Mouse (Mus musculus): ENCODE measurements at regions not wholly inside any gene's neighbourhood (a gene's known extent, or its start where the extent isn't known, plus 50 kb on each side); places are given as distances from the start of the nearest gene placed in this dataset.

DNA sequence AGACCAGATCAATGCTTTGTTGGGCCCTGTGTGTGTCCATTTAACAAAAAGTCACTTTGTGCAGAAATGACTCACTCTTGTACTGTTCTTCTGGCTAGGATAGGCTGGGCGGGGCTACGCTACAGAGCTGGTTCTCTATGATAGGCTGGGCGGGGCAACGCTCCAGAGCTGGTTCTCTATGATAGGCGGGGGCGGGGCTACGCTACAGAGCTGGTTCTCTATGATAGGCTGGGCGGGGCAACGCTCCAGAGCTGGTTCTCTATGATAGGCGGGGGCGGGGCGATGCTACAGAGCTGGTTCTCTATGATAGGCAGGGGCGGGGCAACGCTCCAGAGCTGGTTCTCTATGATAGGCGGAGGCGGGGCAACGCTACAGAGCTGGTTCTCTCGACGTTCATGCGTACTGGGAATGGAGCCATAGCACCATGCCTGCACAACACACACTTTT, 80.6 kb upstream of the Ipo5 start:
- DNase-seq: peak; percentile 63

DNA sequence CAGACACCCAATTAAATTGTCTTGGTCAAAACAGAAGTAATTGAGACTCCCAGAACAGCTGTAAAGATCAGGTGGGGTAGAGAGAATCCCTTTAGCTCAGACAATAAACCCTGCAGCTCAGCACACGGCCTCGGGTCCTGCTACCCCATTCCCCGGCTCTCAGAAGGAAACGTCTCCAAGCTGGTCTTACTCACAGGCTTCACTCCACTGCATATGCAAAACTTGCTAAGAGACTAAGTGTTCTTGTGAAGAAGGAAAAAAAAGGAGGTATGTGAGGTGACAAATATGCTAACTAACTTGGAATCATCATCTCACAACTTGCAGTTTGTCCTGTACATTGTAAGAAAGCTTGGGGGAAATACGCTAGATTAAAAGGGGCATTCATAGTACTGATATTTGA, 79.6 kb upstream of the Ipo5 start:
- no peak for DNase-seq

DNA sequence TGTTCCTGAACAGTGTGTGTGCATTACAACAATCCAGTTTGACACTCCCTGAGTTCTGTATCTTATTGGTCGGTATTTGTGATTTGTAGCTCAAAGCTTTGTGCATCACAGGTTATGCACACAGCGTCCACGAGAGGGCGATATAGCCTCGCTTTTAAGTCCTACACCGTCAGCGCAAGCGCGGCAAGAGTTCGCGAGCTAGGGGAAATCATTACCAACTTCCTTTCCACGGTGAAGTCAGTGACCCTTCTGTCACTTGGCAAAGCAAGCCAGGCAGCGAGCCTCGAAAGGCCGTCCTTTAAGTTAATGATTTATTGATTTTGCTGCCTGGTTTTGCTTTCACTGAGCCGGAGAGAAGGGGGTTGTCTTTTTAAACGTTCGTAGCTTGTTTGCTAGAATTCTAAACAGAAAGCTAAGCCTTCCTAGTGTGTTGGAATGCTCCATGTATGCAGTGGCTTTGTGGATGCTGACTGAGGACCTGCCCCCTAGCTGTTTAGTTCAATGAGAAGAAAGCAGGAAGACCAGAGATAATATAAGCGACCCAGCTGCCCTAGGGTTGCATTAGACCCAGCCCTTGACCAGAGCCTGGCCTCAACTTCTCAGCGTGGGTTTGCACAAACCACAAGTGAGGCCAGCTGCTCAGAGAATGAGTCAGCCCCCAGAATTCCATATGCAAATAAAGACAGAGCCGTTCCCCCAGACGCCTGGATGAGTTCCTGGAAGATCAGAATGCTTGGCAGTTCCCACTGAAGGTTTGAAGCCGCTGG, 79.0 kb upstream of the Ipo5 start:
- peak; percentile 93 for DNase-seq

DNA sequence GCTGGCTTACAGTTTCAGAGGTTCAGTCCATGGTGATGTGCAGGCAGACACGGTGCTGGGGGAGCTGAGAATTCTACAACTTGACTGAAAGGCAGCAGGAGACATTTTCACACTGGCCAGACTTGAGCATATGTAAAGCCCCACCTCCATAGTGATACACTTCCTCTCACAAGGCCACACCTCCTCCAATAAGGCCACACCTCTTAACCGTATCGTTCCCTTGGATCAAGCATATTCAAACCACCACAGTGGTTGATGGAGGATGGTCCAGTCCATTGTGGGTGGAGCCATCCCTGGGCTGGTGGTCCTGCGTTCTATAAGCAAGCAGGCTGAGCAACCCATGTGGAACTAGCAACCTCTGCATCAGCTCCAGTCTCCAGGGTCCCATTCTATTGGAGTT, 76.2 kb upstream of the Ipo5 start:
- no peak for DNase-seq

DNA sequence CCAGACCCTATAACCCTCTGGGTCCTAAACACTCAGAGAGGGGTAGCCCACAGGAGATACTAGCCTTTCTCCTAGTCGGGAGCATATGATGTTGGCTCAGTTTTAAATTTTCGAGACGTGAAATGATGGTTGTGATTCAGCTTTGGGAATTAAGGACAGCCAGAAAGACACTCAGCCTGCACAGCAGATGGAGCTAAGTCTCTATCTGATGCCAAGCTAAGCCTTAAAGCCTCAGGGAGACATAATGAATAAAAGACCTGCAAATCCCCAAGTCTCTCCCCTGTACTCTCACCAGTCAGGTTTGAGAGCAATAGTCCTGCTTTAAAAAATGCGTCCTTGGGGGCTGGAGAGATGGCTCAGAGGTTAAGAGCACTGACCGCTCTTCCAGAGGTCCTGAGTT, 75.3 kb upstream of the Ipo5 start:
- DNase-seq: no peak

DNA sequence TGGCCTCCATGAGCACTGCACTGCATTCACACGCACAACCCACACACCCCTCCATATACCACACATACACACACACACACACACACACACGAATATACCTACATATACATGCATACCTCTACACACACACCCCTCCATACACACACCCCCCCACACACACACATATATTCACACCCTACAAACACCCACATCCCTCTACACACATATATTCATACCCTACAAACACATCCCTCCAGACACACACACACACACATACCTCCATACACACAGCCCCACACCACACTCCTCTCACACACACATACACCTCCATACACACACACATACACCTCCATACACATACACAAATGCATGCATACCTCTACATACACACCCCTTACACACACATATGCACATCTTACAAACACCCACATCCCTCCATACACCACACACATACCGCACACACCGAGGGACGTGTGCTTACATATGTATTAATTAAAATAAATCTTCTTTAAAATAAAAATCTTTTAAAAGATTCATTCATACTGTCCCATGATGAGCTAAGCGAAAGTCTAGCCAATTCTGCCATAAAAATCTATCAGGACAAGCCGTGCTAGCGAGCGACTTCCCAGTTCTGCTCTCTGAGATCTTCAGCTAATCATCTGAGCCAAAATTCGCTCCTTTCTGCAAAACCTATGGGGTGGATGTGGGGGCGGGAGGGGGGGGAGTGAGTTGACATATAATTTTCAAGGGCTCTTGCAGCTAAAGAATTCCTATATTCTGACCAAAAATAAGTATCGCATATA, 74.3 kb upstream of the Ipo5 start:
- DNase-seq: no peak

DNA sequence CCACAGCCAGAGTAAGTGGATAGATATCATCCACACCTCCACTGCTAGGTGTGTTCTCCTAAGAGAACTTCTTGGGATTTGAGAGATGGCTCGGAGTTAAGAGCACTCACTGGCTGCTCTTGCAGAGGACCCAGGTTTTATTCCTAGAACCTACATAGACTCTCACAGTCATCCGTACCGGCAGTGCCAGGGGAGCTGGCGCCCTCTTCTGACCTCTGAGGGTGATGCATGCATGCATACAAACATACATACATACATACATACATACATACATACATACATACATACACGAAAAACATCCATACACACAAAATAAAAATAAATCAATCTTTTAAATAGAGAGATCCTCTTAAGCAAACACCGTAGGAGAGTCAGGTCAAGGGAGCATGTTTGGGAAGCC, 70.1 kb upstream of the Ipo5 start:
- peak; percentile 26 for DNase-seq

DNA sequence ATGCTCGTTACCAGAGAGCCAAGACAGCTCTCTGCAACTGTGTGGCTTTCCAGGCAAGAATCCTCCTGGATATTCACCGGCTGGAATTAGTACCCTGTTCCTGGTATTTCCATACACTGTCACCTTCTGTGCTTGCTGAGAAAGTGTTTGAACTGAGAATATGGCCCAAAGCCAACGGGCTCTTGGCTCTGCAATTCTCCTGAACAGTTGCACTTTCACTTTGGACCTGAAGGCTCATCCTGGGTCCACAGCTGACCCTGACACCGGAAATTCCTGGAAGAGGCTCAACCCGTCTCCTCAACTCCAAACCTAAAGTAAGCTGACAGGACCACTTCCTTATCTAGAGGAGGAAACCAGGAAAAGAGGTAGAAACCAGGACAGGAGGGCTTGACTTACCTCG, 69.7 kb upstream of the Ipo5 start:
- peak; percentile 57 for DNase-seq

DNA sequence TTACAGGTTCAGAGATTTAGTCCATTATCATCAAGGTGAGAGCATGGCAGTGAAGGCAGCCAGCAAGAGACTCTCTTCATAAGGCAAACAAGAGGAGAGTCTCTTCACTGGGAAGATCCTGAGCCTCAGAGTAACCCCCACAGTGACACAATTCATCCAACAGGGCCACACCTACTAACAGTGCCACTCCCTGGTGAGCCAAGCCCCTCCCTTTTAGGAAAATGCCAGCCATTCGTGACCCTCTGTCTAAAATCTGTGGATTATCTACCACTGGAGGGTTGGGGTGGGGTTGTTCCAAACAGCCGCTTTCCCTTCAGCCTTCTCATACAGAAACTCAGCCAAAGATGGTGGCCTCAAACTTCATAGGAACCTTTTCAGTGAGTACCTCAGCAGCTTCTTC, 65.9 kb upstream of the Ipo5 start:
- no peak for DNase-seq

DNA sequence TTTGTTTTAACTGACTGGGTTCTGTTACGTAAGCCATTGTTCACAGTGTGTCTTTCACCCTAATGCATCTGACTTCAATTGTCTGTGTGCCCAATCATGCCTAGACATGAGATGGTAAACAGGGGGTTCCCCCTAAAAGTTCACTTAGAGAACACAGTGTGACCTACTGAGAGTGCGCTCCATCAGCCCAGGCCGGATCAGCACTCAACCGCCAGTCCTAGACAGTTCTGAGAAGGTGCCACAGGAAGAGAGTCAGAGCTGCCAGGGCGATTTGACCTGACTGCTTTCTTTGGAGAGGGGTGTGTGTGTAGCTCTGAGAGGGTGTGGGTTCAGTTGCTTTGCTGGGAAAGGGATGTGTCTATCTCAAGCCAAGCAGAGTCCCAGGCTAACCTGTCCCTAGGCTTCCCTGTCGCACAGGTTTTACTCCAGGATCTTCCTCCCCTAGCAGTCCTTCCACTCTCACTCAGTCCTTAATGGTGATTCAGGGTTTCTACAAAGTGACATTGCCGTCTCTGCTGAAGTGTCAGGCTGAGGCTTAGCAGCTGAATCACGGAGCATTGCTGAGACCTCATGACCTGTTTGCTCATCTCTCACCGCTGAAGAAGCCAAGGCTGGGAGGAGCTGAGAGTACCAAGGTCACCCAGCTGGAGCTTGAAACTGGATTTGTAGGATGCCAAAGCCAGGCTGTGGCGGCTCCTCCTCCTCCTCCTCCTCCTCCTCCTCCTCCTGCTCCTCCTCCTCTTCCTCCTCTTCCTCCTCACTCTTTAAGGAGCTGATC, 64.8 kb upstream of the Ipo5 start:
- peak; percentile 77 for DNase-seq

DNA sequence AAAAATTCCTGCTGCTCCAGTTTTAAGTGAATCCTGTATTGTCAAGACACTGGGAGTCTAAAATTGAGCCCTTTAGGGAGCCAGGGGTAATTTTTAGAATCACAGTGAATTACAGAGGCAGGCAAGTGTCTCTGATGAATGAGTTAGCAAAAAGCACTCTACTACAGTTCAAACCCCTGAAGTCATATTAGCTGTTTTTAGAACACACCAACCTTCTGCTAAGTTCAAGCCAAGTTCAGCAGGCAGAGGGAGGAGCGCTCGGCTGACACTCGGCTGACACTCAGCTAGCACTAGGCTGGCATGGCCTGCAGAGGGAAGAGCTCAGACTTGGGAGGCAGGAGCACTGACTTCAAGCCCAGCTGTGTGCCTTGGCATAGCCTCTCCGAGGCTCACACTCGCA, 64.0 kb upstream of the Ipo5 start:
- DNase-seq: peak; percentile 63

DNA sequence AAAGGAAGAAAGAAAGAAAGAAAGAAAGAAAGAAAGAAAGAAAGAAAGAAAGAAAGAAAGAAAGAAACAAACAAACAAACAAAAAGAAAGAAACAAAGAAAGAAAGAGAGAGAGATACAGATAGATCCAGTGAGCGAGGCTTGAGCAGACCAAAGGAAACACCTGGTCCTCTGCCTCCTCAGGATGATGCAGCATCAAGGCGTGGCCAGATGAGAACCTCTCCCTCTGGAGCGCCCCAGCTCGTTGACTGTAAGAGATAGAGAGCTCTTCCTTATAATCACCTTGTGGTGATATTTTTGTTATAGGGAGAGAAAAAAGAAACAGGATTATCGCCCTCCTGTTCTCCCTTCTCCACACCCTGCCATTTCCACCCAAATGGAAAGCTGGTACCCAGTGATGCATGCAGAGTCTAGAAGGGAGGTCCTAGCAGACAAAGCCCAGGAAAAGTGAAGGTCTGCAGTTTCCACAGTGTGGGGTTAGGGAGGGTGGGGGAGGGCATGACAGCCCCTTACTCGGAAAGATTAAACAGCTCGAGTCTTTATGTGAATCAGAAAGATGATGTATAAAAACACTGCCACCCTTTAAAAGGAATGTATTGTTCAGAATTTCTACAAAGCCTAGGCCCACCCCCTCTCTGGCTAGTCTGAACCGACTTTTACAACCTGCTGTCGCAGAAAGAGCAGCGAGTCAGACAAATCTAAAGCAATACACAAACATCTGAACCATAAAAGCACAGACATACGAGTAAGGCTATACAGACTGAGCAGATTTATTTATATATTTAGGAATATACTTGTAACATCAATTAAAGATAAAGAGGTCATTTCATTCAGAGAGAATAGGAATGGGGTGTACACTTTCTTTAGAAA, 62.7 kb upstream of the Ipo5 start:
- DNase-seq: no peak

DNA sequence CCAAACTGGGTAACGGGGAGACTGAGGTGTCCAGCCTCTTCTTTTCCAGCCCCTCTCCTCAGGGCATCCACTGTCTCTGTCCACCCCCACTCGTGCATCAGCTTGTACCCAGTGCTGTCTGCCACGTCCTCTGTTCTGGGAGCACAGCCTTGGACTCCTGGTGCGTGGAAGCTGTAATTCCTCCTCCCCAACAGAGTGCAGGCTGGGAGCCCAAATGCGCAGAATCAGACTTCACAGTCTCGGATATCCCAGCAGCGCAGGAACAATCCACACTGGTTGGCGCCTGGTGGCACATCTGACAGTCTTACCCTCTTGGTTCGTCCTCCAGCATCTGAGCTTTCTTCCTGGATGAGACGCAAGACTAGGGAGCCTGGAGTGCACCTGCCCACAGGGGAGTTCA, 61.9 kb upstream of the Ipo5 start:
- DNase-seq: no peak

DNA sequence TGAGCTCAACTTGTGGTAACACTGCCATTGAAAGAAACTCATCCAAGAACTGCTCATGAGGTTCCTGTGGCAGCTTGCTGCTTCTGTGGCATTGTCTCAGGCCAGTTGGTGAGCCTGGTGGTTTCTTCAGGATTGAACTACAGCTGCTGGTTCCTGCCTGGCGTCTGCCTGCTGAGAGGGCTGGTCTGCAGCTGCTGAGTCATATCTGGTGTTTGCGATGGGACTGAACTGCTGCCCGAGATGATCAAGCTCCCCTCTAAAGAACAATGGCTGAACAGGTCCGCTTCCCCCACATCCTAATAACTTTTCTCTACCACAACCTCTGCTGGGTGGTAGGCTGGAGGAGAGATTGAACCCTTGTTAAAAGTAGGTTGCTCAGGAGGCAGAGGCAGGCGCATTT, 57.4 kb upstream of the Ipo5 start:
- DNase-seq: no peak

DNA sequence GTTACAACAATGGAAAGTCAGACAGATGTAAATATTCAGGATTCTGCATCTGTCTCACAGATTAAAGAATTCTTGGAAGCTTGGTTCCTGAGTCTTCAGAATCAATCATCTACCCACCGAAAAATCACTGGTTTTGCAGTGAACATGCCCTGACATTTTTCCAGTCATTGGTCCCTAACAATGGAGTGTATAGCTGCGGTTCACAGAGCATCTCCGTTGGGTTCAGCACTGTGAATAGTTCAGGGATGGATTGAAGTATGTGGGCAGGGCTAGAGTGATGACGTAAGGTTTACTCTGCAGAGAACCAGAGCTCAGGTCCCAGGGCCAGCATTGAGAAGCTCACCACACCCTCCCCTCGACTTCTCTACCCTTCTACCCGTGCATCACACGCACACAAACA, 56.5 kb upstream of the Ipo5 start:
- no peak for DNase-seq

DNA sequence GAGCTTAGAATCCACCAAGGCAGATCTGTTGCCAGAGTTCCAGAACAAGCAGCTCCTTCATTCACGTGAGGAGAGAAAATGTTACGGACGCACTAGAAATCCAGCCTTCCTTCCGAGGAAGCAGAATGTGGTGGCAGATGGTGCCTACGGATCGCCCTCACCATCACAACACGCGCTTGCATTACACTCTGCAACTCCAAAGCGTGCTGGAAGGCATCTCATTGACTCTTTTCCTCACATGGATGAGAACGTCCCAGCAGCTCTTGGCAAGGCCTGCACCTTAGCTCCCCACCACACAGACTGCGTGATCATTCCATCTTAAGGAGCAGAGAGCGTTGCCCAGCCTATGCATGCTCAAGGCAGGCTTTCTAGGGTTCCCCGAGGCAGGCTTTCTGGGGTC, 55.8 kb upstream of the Ipo5 start:
- DNase-seq: no peak
